Mouse (Mus musculus) midbrain, embryonic 14.5 days (tissue): ENCODE measurements at regions not wholly inside any gene's neighbourhood (a gene's known extent, or its start where the extent isn't known, plus 50 kb on each side); places are given as distances from the start of the nearest gene placed in this dataset.

Experiments
- ATAC-seq: fragments of 200-750 bp; cut with Nextera tagmentation; 2 replicates; pipeline ENCODE4 v1.8.0; 2017; ENCODE audit warnings: moderate number of reproducible peaks, moderate library complexity; ENCODE audit not compliant: low FRiP score, low TSS enrichment
- DNase-seq: peaks from one replicate; pipeline ENCODE4 v3.0.0-alpha.2; 2015
- H3K27ac ChIP-seq: fragments of 300-500 bp; sonication (generic); replicated peaks from 2 replicates; pipeline ENCODE4 v1.5.1; 2014; ENCODE audit warnings: mild to moderate bottlenecking, low read depth, low read length, moderate library complexity
- H3K27me3 ChIP-seq: fragments of 300-500 bp; sonication (generic); 2 replicates; pipeline ENCODE4 v1.6.1; 2014; ENCODE audit warnings: low read length, control low read depth, mixed read lengths; ENCODE audit not compliant: control insufficient read depth, insufficient read depth
- H3K36me3 ChIP-seq: fragments of 300-500 bp; sonication (generic); 2 replicates; pipeline ENCODE4 v1.6.1; 2014; ENCODE audit warnings: low read length, control low read depth; ENCODE audit not compliant: control insufficient read depth, insufficient read depth
- H3K4me1 ChIP-seq: fragments of 300-500 bp; sonication (generic); 2 replicates; pipeline ENCODE4 v1.6.1; 2014; ENCODE audit warnings: mild to moderate bottlenecking, antibody characterized with exemption, low read length, control low read depth; ENCODE audit not compliant: control insufficient read depth, insufficient read depth
- H3K4me2 ChIP-seq: fragments of 300-500 bp; sonication (generic); 2 replicates; pipeline ENCODE4 v1.6.1; 2014; ENCODE audit warnings: mild to moderate bottlenecking, low read length, moderate library complexity
- H3K4me3 ChIP-seq: fragments of 300-500 bp; sonication (generic); replicated peaks from 2 replicates; pipeline ENCODE4 v1.5.1; 2014; ENCODE audit warnings: low read depth, low read length
- H3K9ac ChIP-seq: fragments of 300-500 bp; sonication (generic); replicated peaks from 2 replicates; pipeline ENCODE4 v1.6.1; 2014; ENCODE audit warnings: mild to moderate bottlenecking, low read length, moderate library complexity
- H3K9me3 ChIP-seq: fragments of 300-500 bp; sonication (generic); 2 replicates; pipeline ENCODE4 v1.6.1; 2016; ENCODE audit warnings: low read length, control low read depth, mixed read lengths; ENCODE audit not compliant: control insufficient read depth
- WGBS: fragments of 180-500 bp; shearing (Covaris S2); extraction: QIAGEN DNeasy Blood & Tissue Kit; methylation state at CpG from one replicate; pipeline ENCODE4 v1.1.7; 2014; 5-methylcytosine and 5-hydroxymethylcytosine counted together

GRCm38 (mm10) chr4:89038135-89038534 lies 98.8 kb upstream of the Mtap start:
- H3K4me1 ChIP-seq: no peaks in the 10 kb centered on the region
- H3K36me3 ChIP-seq: no peaks in the 10 kb centered on the region
- no peak for DNase-seq
- no peaks in the 10 kb centered on the region for H3K27me3 ChIP-seq
- ATAC-seq: no peak
- H3K9ac ChIP-seq: no peak overlapping the region
- H3K27ac ChIP-seq: no peak overlapping the region
- no peak overlapping the region for H3K4me2 ChIP-seq
- H3K9me3 ChIP-seq: no peaks in the 10 kb centered on the region
- WGBS: 63% methylated on average over 4 of the region's 4 CpGs
- H3K4me3 ChIP-seq: no peak overlapping the region

- Histone ChIP-seq H3K27me3 (no peaks in the 10 kb centered on the region), H3K4me3 (no peak overlapping the region), H3K36me3 (no peaks in the 10 kb centered on the region), H3K27ac (no peak overlapping the region), H3K4me1 (no peaks in the 10 kb centered on the region), H3K9ac (no peak overlapping the region), H3K9me3 (no peaks in the 10 kb centered on the region), H3K4me2 (no peak overlapping the region)
- 85% methylated on average over 2 of the region's 2 CpGs for WGBS
- DNase-seq (no peak), ATAC-seq (no peak)
Observed at GRCm38 (mm10) chr4:89034822-89035221, 102.1 kb upstream of the Mtap start.

GRCm38 (mm10) chr4:89034299-89034698 lies 102.6 kb upstream of the Mtap start:
- Histone ChIP-seq H3K4me2 (no peak overlapping the region), H3K27me3 (no peaks in the 10 kb centered on the region), H3K4me1 (no peaks in the 10 kb centered on the region), H3K9me3 (no peaks in the 10 kb centered on the region), H3K36me3 (no peaks in the 10 kb centered on the region), H3K4me3 (no peak overlapping the region), H3K9ac (no peak overlapping the region), H3K27ac (no peak overlapping the region)
- 66% methylated on average over 3 of the region's 3 CpGs for WGBS
- ATAC-seq (no peak), DNase-seq (no peak)

GRCm38 (mm10) chr4:89012681-89013353 lies 124.1 kb upstream of the Mtap start:
- Histone ChIP-seq H3K36me3 (no peaks in the 10 kb centered on the region), H3K27ac (no peak overlapping the region), H3K9ac (no peak overlapping the region), H3K9me3 (no peaks in the 10 kb centered on the region), H3K4me1 (no peaks in the 10 kb centered on the region), H3K4me2 (no peak overlapping the region), H3K4me3 (no peak overlapping the region), H3K27me3 (no peaks in the 10 kb centered on the region)
- 59% methylated on average over 2 of the region's 2 CpGs for WGBS
- ATAC-seq (no peak), DNase-seq (no peak)

GRCm38 (mm10) chr4:89008561-89008960 lies 128.4 kb upstream of the Mtap start:
- WGBS: 93% methylated on average over 5 of the region's 5 CpGs
- ATAC-seq (no peak), DNase-seq (no peak)
- no peaks in the 10 kb centered on the region for H3K4me1 ChIP-seq
- H3K27ac ChIP-seq: no peak overlapping the region
- H3K9me3 ChIP-seq: no peaks in the 10 kb centered on the region
- H3K4me3 ChIP-seq: no peak overlapping the region
- no peak overlapping the region for H3K9ac ChIP-seq
- H3K27me3 ChIP-seq: no peaks in the 10 kb centered on the region
- H3K4me2 ChIP-seq: no peak overlapping the region
- no peaks in the 10 kb centered on the region for H3K36me3 ChIP-seq

GRCm38 (mm10) chr4:89001470-89001869 lies 121.5 kb upstream of the Ifne start:
- Histone ChIP-seq H3K27me3 (no peaks in the 10 kb centered on the region), H3K36me3 (no peaks in the 10 kb centered on the region), H3K9me3 (no peaks in the 10 kb centered on the region), H3K4me2 (no peak overlapping the region), H3K4me3 (no peak overlapping the region), H3K4me1 (no peaks in the 10 kb centered on the region), H3K27ac (no peak overlapping the region), H3K9ac (no peak overlapping the region)
- ATAC-seq: no peak
- DNase-seq: no peak
- WGBS: 90% methylated on average over 4 of the region's 4 CpGs

GRCm38 (mm10) chr4:89000855-89001254 lies 120.9 kb upstream of the Ifne start:
- no peaks in the 10 kb centered on the region for H3K27me3 ChIP-seq
- WGBS: 76% methylated on average over 4 of the region's 4 CpGs
- no peak overlapping the region for H3K4me2 ChIP-seq
- no peaks in the 10 kb centered on the region for H3K36me3 ChIP-seq
- no peak overlapping the region for H3K9ac ChIP-seq
- DNase-seq (no peak), ATAC-seq (no peak)
- no peak overlapping the region for H3K27ac ChIP-seq
- H3K9me3 ChIP-seq: no peaks in the 10 kb centered on the region
- no peaks in the 10 kb centered on the region for H3K4me1 ChIP-seq
- H3K4me3 ChIP-seq: no peak overlapping the region

- H3K4me1 ChIP-seq: no peaks in the 10 kb centered on the region
- H3K27me3 ChIP-seq: no peaks in the 10 kb centered on the region
- no peak overlapping the region for H3K4me3 ChIP-seq
- no peaks in the 10 kb centered on the region for H3K9me3 ChIP-seq
- DNase-seq: no peak
- 87% methylated on average over 6 of the region's 6 CpGs for WGBS
- ATAC-seq: no peak
- no peak overlapping the region for H3K9ac ChIP-seq
- no peak overlapping the region for H3K27ac ChIP-seq
- no peaks in the 10 kb centered on the region for H3K36me3 ChIP-seq
- no peak overlapping the region for H3K4me2 ChIP-seq
Observed at GRCm38 (mm10) chr4:89000200-89000599, 120.2 kb upstream of the Ifne start.

GRCm38 (mm10) chr4:88998286-88998685 lies 118.3 kb upstream of the Ifne start:
- ATAC-seq (no peak), DNase-seq (no peak)
- Histone ChIP-seq H3K27me3 (no peaks in the 10 kb centered on the region), H3K9ac (no peak overlapping the region), H3K27ac (no peak overlapping the region), H3K4me2 (no peak overlapping the region), H3K4me1 (no peaks in the 10 kb centered on the region), H3K36me3 (no peaks in the 10 kb centered on the region), H3K4me3 (no peak overlapping the region), H3K9me3 (no peaks in the 10 kb centered on the region)
- WGBS: 91% methylated on average over 5 of the region's 5 CpGs
